Mouse (Mus musculus) testis, adult 2 months (tissue): ENCODE results near the gene Tmem52.

ENCODE experiments used
- CTCF ChIP-seq: fragments of 200-500 bp; IDR thresholded peaks from 2 replicates; pipeline ENCODE4 v1.5.1; 2012; ENCODE audit warnings: low read depth, mild to moderate bottlenecking, inconsistent platforms, low read length, moderate library complexity; ENCODE audit not compliant: control insufficient read depth, insufficient read depth, insufficient replicate concordance
- POLR2A ChIP-seq: fragments of 200-500 bp; IDR thresholded peaks from 2 replicates; pipeline ENCODE4 v1.6.1; 2012; ENCODE audit warnings: low read depth, mild to moderate bottlenecking, inconsistent platforms, low read length, moderate library complexity; ENCODE audit not compliant: control insufficient read depth

DNA sequence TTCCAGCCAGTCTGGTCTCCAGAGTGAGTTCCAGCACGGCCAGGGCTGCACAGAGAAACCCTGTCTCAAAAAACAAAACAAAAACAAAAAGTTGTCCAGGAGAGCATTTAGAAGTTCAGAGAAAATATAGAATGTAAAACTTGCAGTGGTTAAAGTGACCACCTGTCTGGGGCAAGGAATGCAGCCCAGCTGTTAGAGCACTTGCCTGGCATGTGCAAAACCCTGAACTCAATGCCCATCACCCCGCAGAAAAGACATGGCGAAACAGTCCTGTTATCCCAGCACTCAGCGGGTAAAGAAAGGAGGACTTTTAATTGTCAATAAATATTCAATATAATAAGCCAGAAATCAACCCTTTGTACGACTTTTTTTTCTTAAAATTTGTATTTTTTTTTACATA, 10.3 kb upstream of the Tmem52 start:
- TF ChIP-seq CTCF (no peak), POLR2A (no peak)
